Mouse (Mus musculus) cerebellum, postnatal 14 days (tissue): Measurements from ENCODE around the gene Oit3.
"Not testable (repeated sequence)": the region's sequence is repeated elsewhere in the genome, so short reads cannot be mapped to it uniquely, and the experiment has no call there.

Experiments used
- DNase-seq, 2 experiments: peaks; one replicate each; pipeline ENCODE4 v3.0.0; 2021; ENCODE audit warnings: mixed read lengths in 2 of 2

Oit3 gene

DNA sequence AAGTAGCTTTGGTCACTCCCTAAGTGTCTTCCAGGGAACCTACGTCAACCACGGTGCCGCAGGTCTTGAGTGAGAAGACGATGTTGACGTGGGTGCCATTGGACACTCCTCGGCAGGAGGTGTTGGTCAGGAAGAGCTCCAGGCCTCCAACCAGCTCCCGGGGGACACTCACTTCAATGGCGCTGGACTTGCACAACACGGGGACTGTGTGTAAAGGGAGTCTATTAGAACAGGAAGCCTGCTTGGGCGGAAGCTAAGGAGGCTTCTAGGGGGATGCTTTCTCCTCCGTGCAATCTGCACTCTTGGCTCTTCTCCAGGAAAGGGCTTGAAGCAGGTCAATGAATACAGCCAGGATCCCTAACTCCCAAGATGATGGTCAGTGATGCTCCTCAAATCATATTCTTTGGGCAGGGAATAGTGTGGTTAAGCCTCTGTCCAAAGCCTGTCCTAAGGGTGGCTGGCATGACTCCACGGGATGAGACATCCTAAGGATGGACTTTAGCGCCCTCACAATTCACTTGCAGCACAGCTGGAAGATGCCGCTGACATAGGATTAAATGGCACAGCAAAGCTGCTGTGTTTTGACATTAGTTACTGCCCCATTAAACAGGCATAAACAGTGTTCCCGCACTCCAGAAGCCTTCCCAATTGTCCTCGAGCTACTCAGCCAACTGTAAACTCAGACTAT, 12.0 kb downstream of the Oit3 start:
- no peak for DNase-seq

- DNase-seq: no peak
Observed at GRCm38 (mm10) chr10:59426371-59426770, 15.2 kb downstream of the Oit3 start.

GRCm38 (mm10) chr10:59425369-59425768, 16.2 kb downstream of the Oit3 start:
- DNase-seq: peak; percentile 87

GRCm38 (mm10) chr10:59424453-59424852, 17.1 kb downstream of the Oit3 start:
- no peak for DNase-seq

GRCm38 (mm10) chr10:59419516-59419915, 22.1 kb downstream of the Oit3 start:
- DNase-seq: no peak

- DNase-seq: no peak
Observed at GRCm38 (mm10) chr10:59416623-59417022, 25.0 kb downstream of the Oit3 start.

DNA sequence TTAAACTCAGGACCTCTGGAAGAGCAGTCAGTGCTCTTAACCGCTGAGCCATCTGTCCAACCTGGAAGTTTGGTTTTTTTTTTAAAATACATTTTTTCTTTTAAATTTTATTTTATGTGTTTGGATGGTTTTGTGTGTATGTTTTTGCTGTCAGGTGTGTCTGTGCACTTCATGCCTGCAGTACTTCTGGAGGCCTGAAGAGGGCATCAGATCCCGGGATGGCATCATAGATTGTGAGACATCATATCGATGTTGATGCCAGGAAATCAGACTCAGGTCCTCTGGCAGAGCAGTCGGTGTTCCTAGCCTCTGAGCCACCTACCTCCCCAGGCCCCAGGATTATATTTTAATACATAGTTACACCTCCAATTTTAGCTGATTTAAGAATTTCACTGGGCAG, 27.9 kb downstream of the Oit3 start:
- no peak for DNase-seq

DNA sequence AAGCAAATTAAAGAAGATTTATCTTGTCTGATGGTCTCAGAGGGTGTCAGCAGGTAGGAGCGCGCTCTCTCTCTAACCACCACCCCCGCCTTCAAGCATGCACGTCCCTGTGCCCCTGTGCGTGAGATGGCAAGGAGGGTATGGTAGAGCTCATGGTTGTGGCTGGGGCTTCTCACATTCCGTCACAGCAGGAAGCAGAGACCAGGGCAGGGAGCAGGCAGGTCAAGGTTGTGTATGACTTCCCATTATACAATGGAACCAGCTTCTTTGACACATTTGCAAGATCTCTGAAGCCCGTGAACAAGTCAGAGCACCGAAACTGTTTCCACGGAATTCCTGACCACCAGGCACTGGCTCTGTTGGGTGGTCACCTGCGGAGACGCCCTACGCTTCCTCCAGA, 31.3 kb downstream of the Oit3 start:
- DNase-seq: no peak

GRCm38 (mm10) chr10:59408499-59408898, 33.1 kb downstream of the Oit3 start:
- no peak for DNase-seq

GRCm38 (mm10) chr10:59403793-59404149, 37.8 kb downstream of the Oit3 start:
- DNase-seq: no peak

DNA sequence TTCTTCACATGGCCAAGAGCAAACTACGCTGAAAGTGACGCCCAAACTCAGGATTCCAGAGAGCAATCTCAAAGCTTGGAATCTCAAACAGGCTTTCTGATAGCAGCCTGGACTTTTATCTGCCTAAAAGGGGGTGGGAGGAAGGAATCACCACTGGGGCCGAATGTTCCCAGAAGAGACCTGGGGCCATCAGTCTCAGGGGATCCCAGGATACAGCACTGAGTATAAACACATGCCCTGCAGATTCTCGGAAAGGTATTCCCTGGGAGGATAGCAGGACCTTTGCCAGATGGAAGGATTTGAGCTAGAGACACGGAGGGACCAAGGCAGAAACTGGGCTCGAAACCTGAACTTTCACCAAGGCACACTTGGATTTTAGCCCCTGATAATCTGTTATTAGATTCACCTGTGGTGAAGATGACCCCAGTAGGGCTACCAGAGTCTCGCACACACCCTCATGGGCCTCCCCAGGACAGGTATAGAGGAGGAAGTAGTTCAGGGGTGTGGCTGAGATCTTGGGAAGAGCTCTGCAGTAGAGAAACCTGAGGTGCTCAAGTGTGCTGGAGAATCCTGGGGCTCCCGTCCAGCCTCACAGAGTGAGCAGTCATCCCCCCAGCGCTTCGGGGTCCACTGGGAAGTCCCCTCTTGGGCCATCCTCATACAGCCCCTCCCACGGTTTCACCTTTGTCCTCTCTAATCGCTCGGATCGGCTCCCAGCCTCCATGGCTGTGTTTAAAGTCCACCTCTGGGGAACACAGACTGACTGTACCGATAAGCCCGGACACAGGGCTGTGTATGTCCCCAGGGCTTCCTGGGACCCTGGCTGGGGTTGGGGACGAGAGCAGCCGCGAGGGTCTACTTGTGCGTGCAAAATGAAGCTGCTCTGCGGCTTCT, 38.4 kb downstream of the Oit3 start, which contains the start of gene Pla2g12b:
Gene Pla2g12b, plus strand, starts transcription at position 762 of the 894 bp plus-strand sequence.
- DNase-seq: no peak

GRCm38 (mm10) chr10:59395461-59395860, 46.1 kb downstream of the Oit3 start, which contains the start of gene Gm10273:
Gene Gm10273 (plus strand): TSS chr10:59395632.
- DNase-seq: not testable (repeated sequence)

DNA sequence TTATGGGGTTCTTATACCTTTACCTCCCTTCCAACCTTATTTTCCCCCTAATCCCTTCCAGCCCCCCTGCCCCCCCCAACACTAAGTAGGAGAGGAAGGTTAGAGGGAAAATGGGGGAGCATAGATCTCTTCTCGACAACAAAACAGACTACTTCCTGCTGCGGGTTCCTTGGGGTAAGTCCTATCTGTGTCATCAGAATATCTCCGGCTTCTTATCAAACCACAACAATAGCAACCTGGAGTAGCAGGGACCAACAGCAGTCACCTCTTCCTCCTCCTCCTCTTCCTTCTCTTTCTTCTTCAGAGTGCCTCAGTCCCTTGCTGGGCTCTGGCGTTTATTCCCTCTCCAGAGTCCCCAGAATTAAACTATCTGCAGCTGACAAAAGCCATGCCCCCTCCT, 49.7 kb downstream of the Oit3 start:
- DNase-seq: no peak

- DNase-seq: no peak
Observed at GRCm38 (mm10) chr10:59389652-59390051, 51.9 kb downstream of the Oit3 start.

- peak; percentile 78 to 85 for DNase-seq
Observed at GRCm38 (mm10) chr10:59386951-59387350, 54.6 kb downstream of the Oit3 start.

DNA sequence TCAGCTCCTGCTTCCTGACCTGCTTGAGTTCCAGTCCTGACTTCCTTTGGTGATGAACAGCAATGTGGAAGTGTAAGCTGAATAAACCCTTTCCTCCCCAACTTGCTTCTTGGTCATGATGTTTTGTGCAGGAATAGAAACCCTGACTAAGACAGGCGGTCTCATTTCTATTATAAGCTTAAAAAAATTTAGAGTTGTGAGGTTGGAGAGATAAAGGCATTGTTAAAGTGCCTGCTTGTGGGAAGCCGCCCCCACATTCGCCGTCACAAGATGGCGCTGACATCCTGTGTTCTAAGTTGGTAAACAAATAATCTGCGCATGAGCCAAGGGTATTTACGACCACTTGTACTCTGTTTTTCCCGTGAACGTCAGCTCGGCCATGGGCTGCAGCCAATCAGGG, 60.0 kb downstream of the Oit3 start:
- DNase-seq: not testable (repeated sequence)

DNA sequence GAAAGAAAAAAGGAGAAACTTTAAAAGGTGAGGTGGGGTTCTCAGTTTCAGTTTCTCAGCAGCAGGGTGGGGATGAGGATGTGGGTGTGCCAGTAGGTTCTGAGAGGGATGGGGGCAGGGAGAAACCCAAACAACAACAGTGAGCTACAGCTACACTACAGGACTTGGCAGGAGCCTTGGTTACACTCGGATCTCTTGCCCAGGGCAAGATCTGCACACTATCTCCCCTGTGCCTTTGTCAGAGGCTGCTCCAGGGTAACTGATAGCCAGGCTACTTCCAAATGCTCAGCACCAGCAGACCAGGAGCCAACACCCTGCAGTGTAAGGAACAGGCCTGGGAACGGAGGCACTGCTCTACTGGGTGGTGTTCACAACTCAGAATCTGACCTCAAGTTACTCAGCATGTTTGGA, 61.2 kb downstream of the Oit3 start:
- DNase-seq: no peak

DNA sequence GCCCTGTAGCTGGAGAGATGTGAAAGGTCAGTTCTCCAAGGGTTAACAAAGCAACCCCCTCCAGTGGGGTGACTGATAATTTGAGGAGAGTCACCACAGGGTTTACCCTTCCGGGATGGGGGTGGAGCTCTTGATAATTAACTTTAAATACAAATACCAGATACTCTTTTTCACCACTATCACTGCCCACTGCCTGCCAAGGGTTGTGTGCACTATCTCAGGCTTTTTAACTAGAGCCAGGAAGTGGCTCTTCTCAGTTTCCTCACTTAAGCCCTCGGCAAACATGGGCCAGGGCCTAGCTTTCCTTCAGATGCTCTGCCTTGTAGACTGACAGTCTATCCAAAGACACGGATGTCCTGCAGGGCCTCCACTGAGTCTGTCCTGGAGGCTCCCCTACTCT, 61.7 kb downstream of the Oit3 start:
- no peak for DNase-seq

- DNase-seq: no peak
Observed at GRCm38 (mm10) chr10:59378728-59379127, 62.9 kb downstream of the Oit3 start.

GRCm38 (mm10) chr10:59377906-59378305, 63.7 kb downstream of the Oit3 start:
- no peak for DNase-seq
